Mouse (Mus musculus) cortical plate, adult 2 months (tissue): ENCODE measurements around the gene Rph3al.

Source experiments
- CTCF ChIP-seq: fragments of 200-500 bp; IDR thresholded peaks from 2 replicates; pipeline ENCODE4 v1.5.1; 2011; ENCODE audit warnings: mild to moderate bottlenecking, control low read depth, low read length; ENCODE audit not compliant: insufficient read depth; ENCODE audit errors: extremely low read depth
- POLR2A ChIP-seq: fragments of 200-500 bp; IDR thresholded peaks from 2 replicates; pipeline ENCODE4 v1.6.1; 2011; ENCODE audit warnings: mild to moderate bottlenecking, low read length, control low read depth; ENCODE audit not compliant: insufficient read depth; ENCODE audit errors: extremely low read depth

DNA sequence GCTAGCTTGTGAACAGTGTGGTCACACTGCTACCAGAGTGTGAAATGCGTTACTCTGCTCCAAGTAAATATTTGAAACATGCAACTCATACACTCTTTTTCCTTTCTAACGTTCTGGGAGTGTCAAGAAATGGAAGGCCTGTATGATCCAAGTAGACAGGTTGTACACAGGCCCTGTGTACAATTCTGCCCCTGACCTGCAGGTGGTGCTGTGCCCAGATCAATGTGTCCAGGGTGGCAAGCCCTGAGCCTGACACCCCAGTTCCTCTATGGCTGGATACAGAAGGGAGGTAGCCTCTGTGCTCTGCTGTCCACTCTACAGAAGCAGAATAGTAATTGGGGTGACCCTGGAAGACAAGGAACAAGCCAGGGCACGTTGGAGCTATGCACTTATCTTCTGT, 24.3 kb downstream of the Rph3al start:
- TF ChIP-seq CTCF (peak; percentile 33; the same call in 1 of the 2 replicates), POLR2A (no peak)
